Mouse (Mus musculus) forebrain, postnatal 0 days (tissue): ENCODE data around the gene Atg14. TPM values are rescaled to one million over a fixed set of nuclear protein-coding genes. Genes with fewer than 3 reads are reported as not detected.
"Not testable (repeated sequence)": the region's sequence is repeated elsewhere in the genome, so short reads cannot be mapped to it uniquely, and the experiment has no call there.

ENCODE experiments used
- ATAC-seq: fragments of 200-750 bp; cut with Nextera tagmentation; 2 replicates; pipeline ENCODE4 v1.8.0; 2017; ENCODE audit warnings: mild to moderate bottlenecking, moderate library complexity
- DNase-seq: peaks from one replicate; pipeline ENCODE4 v3.0.0-alpha.2; 2015
- H3K27ac ChIP-seq: fragments of 300-500 bp; sonication (generic); 2 replicates; pipeline ENCODE4 v1.5.1; 2014; ENCODE audit warnings: low read depth, mild to moderate bottlenecking, antibody characterized with exemption, low read length, moderate library complexity, mixed read lengths
- H3K27me3 ChIP-seq: fragments of 300-500 bp; sonication (generic); 2 replicates; pipeline ENCODE4 v1.6.1; 2014; ENCODE audit warnings: mild to moderate bottlenecking, low read length, mixed read lengths; ENCODE audit not compliant: insufficient read depth
- H3K36me3 ChIP-seq: fragments of 300-500 bp; sonication (generic); 2 replicates; pipeline ENCODE4 v1.6.1; 2014; ENCODE audit warnings: mild to moderate bottlenecking, moderate library complexity; ENCODE audit not compliant: insufficient read depth
- H3K4me1 ChIP-seq: fragments of 300-500 bp; sonication (generic); 2 replicates; pipeline ENCODE4 v1.6.1; 2014; ENCODE audit warnings: antibody characterized with exemption; ENCODE audit not compliant: insufficient read depth
- H3K4me2 ChIP-seq: fragments of 300-500 bp; sonication (generic); 2 replicates; pipeline ENCODE4 v1.6.1; 2014; ENCODE audit warnings: low read depth, mild to moderate bottlenecking, moderate library complexity
- H3K4me3 ChIP-seq: fragments of 300-500 bp; sonication (generic); 2 replicates; pipeline ENCODE4 v1.5.1; 2014; ENCODE audit warnings: low read depth, low read length, mixed read lengths
- H3K9ac ChIP-seq: fragments of 300-500 bp; sonication (generic); 2 replicates; pipeline ENCODE4 v1.6.1; 2014; ENCODE audit warnings: mild to moderate bottlenecking
- H3K9me3 ChIP-seq: fragments of 300-500 bp; sonication (generic); 2 replicates; pipeline ENCODE4 v1.6.1; 2016; ENCODE audit warnings: low read length
- CTCF ChIP-seq: sonication (generic); IDR thresholded peaks from 2 replicates; pipeline ENCODE4 v1.5.1; 2016; ENCODE audit warnings: antibody characterized with exemption, control low read depth, low read depth
- WGBS: fragments of 180-500 bp; shearing (Covaris S2); extraction: QIAGEN DNeasy Blood & Tissue Kit; methylation state at CpG from one replicate; pipeline ENCODE4 v1.1.7; 2014; 5-methylcytosine and 5-hydroxymethylcytosine counted together
- polyA plus RNA-seq: library from polyadenylated mRNA; unstranded; fragments of >200 nt; fragmentation: Nextera tagmentation; extraction: Ambion mirVana; gene quantifications from 2 replicates; pipeline ENCODE4 v1.2.1, GENCODE M21; 2015
- total RNA-seq: library from RNA; depleted of rRNA; stranded (reverse); fragments of >200 nt; gene quantifications from 2 replicates; pipeline ENCODE4 v1.2.3, GENCODE M21; 2014; rRNA removed

Atg14 gene
- total RNA-seq (8.1 and 10.1 TPM in 2 replicates), polyA plus RNA-seq (22.0 and 31.7 TPM in 2 replicates)

DNA sequence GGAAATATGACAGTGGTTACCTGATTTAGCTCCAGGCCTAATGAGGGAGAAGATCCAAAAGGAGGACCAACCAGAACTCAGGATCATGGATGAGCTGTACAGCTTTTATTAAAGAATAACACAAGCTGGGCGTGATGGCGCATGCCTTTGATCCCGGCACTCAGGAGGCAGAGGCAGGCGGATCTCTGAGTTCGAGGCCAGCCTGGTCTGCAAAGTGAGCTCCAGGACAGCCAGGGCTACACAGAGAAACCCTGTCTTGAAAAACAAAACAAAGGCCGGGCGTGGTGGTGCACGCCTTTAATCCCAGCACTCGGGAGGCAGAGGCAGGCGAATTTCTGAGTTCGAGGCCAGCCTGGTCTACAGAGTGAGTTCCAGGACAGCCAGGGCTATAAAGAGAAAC is at the start of gene Atg14:
TSS of gene Atg14 (minus strand) at position 101 of the 400 bp plus-strand sequence.
- H3K4me1 ChIP-seq, H3K4me2 ChIP-seq, H3K27me3 ChIP-seq, H3K9ac ChIP-seq, H3K4me3 ChIP-seq, ATAC-seq, DNase-seq, H3K36me3 ChIP-seq, H3K27ac ChIP-seq, H3K9me3 ChIP-seq: not testable (repeated sequence)
- WGBS: 96% methylated on average over 11 of the region's 11 CpGs

DNA sequence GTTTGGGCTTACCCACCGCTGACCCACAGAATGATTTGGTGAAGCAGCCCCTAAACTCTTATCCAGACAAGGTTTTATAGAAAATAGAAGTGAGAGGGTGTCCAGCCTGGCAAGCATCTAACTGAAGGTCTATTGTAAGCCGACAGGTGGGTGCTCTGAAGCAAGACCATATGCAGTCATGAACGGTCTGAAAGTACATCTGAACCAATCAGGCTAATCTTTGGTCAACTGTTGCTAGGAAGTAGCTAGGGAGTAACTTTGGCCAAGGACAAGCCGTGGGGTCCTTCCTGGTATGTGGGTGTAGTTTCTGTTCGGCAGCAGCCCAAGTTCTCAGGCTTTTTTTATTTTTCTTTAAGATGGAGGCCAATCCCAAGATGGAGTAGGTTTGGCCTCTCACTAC is 48.4 kb upstream of the Atg14 start:
- ATAC-seq: no peak
- Histone ChIP-seq H3K4me2 (no peak overlapping the region), H3K9me3 (no peaks in the 10 kb centered on the region), H3K9ac (no peak overlapping the region), H3K4me3 (no peak overlapping the region), H3K4me1 (no peaks in the 10 kb centered on the region), H3K27ac (no peak overlapping the region), H3K36me3 (no peaks in the 10 kb centered on the region), H3K27me3 (no peaks in the 10 kb centered on the region)
- TF ChIP-seq CTCF: no peak
- DNase-seq: no peak
- 84% methylated on average over 5 of the region's 5 CpGs for WGBS

DNA sequence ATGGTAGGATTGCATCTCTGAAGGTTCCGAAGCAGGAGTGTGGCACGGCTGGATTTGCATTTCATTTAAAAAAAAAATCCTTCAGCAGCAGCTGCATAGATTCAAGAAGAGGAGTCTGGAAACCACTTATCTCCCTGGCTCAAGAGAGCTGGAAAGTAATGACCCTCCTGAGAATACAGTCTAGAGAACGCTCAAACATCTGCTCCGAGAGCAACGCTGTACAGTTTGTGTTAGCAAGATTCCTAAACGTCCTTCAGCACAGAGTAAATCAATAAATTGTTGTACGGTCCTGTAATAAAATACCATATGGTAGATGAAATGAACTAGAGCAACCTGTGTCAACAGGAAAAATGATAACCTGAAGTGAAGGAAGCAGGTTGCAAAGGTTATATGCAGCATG is 42.8 kb upstream of the Atg14 start:
- H3K27me3 ChIP-seq: no peaks in the 10 kb centered on the region
- DNase-seq (no peak), ATAC-seq (no peak)
- no peak overlapping the region for H3K9ac ChIP-seq
- H3K4me2 ChIP-seq: no peak overlapping the region
- no peak for TF ChIP-seq CTCF
- H3K4me1 ChIP-seq: no peaks in the 10 kb centered on the region
- H3K36me3 ChIP-seq: no peaks in the 10 kb centered on the region
- H3K9me3 ChIP-seq: no peaks in the 10 kb centered on the region
- H3K4me3 ChIP-seq: no peak overlapping the region
- 80% methylated on average over 7 of the region's 7 CpGs for WGBS
- no peak overlapping the region for H3K27ac ChIP-seq

DNA sequence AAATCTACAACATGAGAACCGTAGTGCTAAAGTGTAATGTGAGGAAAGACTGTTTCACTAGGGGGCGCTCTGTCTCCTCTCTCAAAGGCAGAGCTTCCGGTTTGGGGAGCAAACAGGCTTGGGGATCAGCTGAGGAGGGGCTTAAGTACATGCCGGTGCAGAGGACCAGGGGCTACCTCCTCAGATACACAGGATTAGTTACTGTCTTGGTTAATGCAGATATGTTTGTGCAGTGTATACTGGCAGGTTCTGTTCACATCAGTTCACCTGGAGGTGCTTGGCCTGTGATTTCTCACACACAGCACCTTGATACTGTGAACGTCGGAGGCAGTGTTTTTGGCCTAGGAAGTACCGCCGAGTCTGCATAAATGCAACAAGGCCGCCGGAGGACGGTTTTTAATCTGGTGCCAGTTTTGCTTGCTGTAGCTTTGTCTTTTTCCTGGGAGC is 27.5 kb upstream of the Atg14 start:
- ATAC-seq: peak; percentile 91
- peak overlapping the region; percentile 69; the same call in 1 of the 2 replicates for H3K27ac ChIP-seq
- H3K4me3 ChIP-seq: peak overlapping the region; percentile 22; the same call in 1 of the 2 replicates

DNA sequence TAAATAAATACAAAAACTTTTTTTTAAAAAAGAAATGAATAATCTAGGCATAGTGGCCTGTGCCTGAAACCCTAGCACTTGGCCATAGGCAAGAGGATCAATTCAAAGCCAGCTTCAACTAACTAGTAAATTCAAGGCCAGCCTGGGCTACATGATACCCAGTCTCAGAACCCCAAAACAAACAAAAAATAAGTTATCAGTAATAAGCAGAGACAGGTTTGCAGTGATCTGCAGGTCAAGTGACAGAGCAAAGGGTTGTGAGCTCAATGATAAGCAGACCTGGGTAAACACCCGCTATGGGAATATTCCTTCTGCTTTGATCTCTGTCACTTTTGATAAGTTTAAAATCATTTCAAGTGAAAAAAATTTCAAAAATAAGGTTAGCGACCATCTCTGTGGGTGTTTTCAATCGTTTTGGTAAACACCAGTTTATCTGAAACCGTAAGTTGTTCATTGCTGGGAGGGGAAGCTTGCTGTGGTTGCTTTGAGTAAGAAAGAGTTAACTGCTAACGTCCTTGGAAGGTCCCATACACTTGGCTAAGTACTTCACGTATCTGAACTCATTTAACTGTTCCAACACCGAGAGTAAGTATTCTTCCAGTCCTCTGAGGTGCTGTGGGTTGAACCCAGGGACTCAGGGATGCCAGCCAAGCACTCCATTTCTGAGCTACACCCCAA is 24.1 kb upstream of the Atg14 start:
- H3K27ac ChIP-seq: no peak overlapping the region
- 56% methylated on average over 7 of the region's 7 CpGs for WGBS
- no peaks in the 10 kb centered on the region for H3K27me3 ChIP-seq
- DNase-seq: no peak
- no peak for TF ChIP-seq CTCF
- no peak overlapping the region for H3K4me2 ChIP-seq
- no peak overlapping the region for H3K9ac ChIP-seq
- H3K9me3 ChIP-seq: no peaks in the 10 kb centered on the region
- no peak for ATAC-seq
- no peaks in the 10 kb centered on the region for H3K36me3 ChIP-seq
- H3K4me3 ChIP-seq: no peak overlapping the region
- no peaks in the 10 kb centered on the region for H3K4me1 ChIP-seq

More for the DNA sequence above, 27.5 kb upstream of the Atg14 start:
- Histone ChIP-seq H3K27me3 (no peaks in the 10 kb centered on the region), H3K4me1 (no peaks in the 10 kb centered on the region), H3K36me3 (no peaks in the 10 kb centered on the region), H3K9ac (peak overlapping the region; percentile 29; the same call in 1 of the 2 replicates), H3K9me3 (no peaks in the 10 kb centered on the region), H3K4me2 (peak overlapping the region; percentile 43)
- peak; percentile 80 for TF ChIP-seq CTCF
- DNase-seq: peak; percentile 87
- 14% methylated on average over 11 of the region's 11 CpGs for WGBS

DNA sequence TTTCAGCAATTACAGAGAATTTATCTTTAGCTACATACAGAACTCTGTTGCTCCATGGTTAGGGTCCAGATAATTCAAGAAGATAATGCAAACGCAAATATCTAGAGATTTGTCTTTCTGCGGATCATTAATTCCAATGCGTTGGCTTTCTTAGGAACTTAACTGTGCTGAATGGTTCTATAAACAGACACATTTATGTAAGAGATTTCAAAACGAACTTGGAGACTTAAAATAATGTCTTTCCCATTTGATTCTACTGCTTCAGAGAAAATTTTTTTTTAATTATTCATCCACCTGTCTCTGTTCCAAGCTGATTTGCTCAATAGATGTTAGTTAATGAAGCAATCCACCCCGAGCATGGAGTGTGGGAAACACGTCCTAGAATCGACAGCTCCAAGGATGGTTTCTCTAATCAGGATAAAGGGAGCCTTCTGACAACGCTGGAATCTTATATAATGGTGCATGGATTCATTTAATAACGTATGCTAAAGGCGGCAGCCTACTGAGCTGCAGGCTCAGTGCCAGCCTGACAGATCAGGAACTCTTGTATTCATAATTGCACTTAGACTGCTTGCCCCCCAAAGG is 20.0 kb upstream of the Atg14 start:
- no peak for TF ChIP-seq CTCF
- H3K27ac ChIP-seq: no peak overlapping the region
- WGBS: 55% methylated on average over 10 of the region's 10 CpGs
- H3K4me1 ChIP-seq: no peaks in the 10 kb centered on the region
- H3K4me3 ChIP-seq: no peak overlapping the region
- H3K9me3 ChIP-seq: no peaks in the 10 kb centered on the region
- no peaks in the 10 kb centered on the region for H3K36me3 ChIP-seq
- no peaks in the 10 kb centered on the region for H3K27me3 ChIP-seq
- no peak overlapping the region for H3K4me2 ChIP-seq
- DNase-seq: no peak
- H3K9ac ChIP-seq: no peak overlapping the region
- no peak for ATAC-seq

DNA sequence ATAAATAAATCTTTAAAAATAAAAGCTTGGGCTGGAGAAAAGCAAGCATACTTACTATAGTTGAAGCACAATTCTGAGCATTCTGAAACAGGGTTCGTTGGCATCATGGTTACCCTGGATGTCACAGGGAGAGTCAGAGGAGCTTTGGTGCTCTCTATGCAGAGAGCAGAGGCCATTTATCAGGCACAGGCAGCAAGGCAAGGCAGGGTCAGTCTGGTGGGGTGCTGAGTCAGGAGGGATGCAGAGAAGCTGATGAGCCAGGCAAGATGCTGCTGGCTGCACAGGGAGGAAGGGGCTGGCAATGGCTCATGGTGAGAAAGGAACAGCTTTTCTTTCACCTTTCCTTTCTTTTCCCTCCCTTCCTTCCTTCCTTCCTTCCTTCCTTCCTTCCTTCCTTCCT is 19.0 kb upstream of the Atg14 start:
- ATAC-seq: no peak
- Histone ChIP-seq H3K4me2 (no peak overlapping the region), H3K9me3 (no peaks in the 10 kb centered on the region), H3K4me1 (no peaks in the 10 kb centered on the region), H3K27ac (no peak overlapping the region), H3K27me3 (no peaks in the 10 kb centered on the region), H3K9ac (no peak overlapping the region), H3K36me3 (no peaks in the 10 kb centered on the region), H3K4me3 (no peak overlapping the region)
- no peak for TF ChIP-seq CTCF
- 83% methylated on average over 1 of the region's 1 CpGs for WGBS
- no peak for DNase-seq
